Mouse (Mus musculus) common myeloid progenitor, adult 5-6 weeks (primary cell): Measurements from ENCODE around the gene Fam228b. TPM values are rescaled to one million over a fixed set of nuclear protein-coding genes. Genes with fewer than 3 reads are reported as not detected.
"Not testable (repeated sequence)": the region's sequence is repeated elsewhere in the genome, so short reads cannot be mapped to it uniquely, and the experiment has no call there.

Experiments
- ATAC-seq: replicated peaks from 2 replicates; pipeline ENCODE4 v1.8.0; 2016; ENCODE audit warnings: low read depth, mild to moderate bottlenecking, moderate TSS enrichment, inconsistent platforms; ENCODE audit not compliant: poor library complexity, severe bottlenecking
- total RNA-seq: library from RNA; stranded (forward); fragments of 200-1000, 187-1606 nt; gene quantifications from 2 replicates; pipeline ENCODE4 v1.2.3, GENCODE M21; 2017

The Fam228b gene
- 2.7 and 10.2 TPM in 2 replicates for total RNA-seq

GRCm38 (mm10) chr12:4768492-4769332 lies at the start of gene Fam228b, which contains the start of gene Pfn4:
Gene Fam228b, minus strand, starts transcription at chr12:4769267.
Gene Pfn4, plus strand, starts transcription at chr12:4769022.
- peak; percentile 97 for ATAC-seq

- peak; percentile 96 for ATAC-seq
Observed at GRCm38 (mm10) chr12:4817361-4818101, 48.5 kb upstream of the Fam228b start, which contains the start of gene Sf3b6. Gene Sf3b6, plus strand, starts transcription at chr12:4817544.

- peak; percentile 48 for ATAC-seq
Observed at GRCm38 (mm10) chr12:4816680-4817360, 47.8 kb upstream of the Fam228b start.

- no peak for ATAC-seq
Observed at GRCm38 (mm10) chr12:4813636-4814035, 44.6 kb upstream of the Fam228b start.

DNA sequence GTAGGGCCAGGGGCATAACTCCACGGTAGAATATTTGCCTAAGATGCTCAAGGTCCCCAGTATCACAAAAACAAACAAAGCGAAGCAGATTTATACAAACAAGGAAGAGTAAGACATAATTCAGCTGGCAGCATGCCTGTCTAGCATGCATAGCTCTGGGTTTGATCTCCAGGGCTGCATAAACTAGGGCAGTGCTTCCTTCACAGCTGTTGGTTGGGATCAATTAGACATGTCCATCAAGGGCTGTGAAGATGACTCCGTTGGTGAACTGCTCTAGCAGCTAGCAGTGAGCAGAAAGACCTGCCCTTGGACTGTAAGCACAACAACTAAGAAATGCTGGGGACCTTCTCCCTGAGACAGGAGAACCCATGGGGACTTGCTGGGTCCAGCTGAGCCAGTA lies 42.6 kb upstream of the Fam228b start:
- ATAC-seq: no peak

DNA sequence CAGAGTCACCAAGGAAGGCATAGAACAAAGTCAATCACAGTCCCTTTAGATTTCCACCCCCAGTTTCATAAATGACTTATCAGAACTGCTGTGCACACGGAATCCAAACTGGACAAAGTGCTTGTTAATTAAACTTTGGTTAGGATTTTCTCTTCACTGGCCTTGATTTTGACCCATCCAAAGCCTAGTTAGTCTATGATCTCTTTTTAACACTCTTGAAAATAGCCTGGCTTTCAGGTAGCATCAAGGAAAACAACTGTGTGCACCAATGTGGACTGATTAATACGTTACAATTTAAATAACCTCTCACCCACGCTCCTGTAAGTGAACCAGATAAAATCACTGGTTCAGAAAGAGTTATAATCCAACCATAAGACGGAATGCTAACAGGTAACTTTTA lies 42.0 kb upstream of the Fam228b start:
- ATAC-seq: no peak

DNA sequence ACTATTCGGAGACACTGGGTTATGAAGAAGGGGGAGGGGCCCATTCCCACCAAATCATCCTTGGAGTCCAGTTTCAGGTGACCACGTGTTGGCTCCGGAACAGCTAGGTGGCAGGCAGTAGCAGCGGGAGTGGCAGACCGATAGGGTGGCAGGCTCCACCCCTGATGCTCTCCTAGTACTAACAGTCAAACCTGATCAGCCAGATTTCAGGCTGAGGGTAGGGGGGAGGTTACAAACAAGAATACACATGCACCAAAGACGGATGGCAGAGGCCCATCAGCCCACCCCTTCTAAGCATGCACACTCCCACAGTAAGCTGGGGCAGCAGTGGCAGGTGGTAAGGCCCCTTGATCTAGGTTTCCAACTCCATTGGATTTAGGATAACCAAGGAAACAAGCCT lies 28.4 kb upstream of the Fam228b start:
- not testable (repeated sequence) for ATAC-seq

GRCm38 (mm10) chr12:4793718-4794117 lies 24.7 kb upstream of the Fam228b start:
- ATAC-seq: 0 out of 2 replicates have a peak, but pooled peaks have one; percentile 45

GRCm38 (mm10) chr12:4788128-4788527 lies 19.1 kb upstream of the Fam228b start:
- not testable (repeated sequence) for ATAC-seq

DNA sequence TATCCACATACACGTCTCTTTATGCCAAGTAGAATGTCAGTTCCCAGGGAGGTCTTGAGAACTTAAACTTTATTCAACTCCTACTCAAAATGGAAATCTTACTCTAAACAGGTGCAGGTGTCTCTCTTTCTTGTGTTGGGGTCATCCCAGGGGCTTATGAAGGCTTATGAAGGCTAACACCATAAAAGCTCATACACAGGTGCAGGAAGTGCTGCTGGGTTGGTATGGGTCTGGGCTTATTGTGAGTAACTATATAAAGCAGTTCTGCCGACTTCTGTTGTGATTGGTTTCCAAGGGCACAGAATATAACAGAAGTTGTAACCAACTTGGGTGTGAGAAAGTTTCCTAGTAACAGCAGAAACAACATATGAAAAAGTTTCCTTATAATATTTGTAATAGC lies 15.4 kb upstream of the Fam228b start:
- no peak for ATAC-seq

DNA sequence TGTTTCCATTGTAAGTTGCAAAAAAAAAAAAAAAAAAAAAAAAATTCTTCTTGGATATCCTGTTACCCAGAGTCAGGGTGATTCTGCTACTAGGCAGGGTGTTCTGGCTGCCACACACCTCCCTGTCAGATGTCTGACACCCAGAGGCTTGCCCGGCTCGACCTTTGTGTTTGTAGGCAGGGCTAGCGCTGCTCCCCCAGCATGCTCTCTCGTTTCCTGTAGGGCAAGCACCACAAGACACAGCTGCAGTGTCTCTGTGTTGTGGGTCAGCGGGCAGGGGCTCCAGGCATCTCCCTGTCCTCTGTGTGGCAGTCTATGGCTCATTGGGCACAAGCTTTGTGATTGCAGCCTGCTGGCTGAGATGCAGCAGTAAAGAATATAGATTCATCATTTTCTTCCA lies 14.5 kb upstream of the Fam228b start:
- no peak for ATAC-seq

GRCm38 (mm10) chr12:4781725-4782404 lies 12.8 kb upstream of the Fam228b start:
- ATAC-seq: not testable (repeated sequence)

GRCm38 (mm10) chr12:4781270-4781669 lies 12.2 kb upstream of the Fam228b start:
- peak; percentile 71 for ATAC-seq

GRCm38 (mm10) chr12:4780245-4780644 lies 11.2 kb upstream of the Fam228b start:
- no peak for ATAC-seq

- ATAC-seq: no peak
Observed at GRCm38 (mm10) chr12:4777734-4778133, 8.7 kb upstream of the Fam228b start.

DNA sequence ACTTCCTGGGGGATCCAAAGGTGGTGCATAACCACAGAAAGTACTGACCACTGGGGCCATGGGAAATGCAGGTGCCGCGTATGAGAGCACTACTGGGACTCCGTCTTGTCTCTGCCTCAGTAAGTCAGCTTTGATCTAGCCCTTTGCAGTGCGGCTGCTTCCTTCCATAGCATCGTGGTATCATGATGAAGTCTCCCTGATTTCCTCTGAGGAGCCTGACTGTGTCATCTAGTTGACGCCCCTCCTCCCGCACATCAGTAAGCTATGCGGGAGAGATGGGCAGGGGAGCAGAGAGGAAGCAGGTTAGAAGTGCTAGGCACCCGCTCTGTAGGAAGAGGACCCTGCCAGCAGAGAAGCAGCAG lies 6.5 kb upstream of the Fam228b start:
- peak; percentile 34 for ATAC-seq

DNA sequence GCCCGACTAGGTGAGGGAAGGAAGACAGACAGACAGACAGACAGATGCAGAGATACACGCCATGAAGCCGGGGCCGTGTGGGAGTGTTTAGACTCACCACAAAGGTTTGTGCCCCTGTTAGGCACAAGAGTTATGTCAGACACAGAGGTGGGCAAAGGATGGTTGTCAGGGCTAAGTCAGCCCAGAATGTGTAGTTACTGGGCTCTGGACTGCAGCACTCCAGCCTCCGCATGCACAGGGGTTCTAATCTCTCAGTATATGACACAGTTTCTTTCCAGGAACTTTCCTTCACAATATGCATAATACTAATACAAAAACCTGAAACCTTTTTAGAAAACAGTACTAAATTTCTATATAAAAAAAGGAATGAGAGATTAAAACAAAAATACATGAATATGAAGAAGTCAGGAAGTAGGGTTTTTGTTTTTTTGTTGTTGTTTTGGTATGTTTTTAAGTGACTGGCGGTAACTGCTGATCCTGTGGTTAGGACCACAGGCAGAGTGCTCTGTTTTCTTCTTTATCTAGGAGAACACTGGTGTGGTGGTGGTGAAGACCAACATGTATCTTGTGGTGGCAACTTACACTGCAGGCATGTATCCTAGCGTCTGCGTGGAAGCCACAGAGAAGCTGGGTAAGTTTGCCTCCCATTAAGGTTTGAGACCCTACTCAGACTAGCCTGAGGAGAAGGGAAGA lies 6.0 kb upstream of the Fam228b start:
- ATAC-seq: peak; percentile 98

GRCm38 (mm10) chr12:4769333-4769723 lies 261 bp upstream of the Fam228b start:
- ATAC-seq: no peak

- ATAC-seq: no peak
Observed at GRCm38 (mm10) chr12:4757060-4757459, 12.0 kb downstream of the Fam228b start.
